Mouse (Mus musculus) heart, postnatal 0 days (tissue): ENCODE results near the gene Stk11. TPM values are rescaled to one million over a fixed set of nuclear protein-coding genes. Genes with fewer than 3 reads are reported as not detected.

ENCODE experiments used
- ATAC-seq: fragments of 200-750 bp; cut with Nextera tagmentation; 2 replicates; pipeline ENCODE4 v1.8.0; 2017; ENCODE audit warnings: low read depth, moderate number of reproducible peaks, moderate library complexity; ENCODE audit not compliant: insufficient read depth
- DNase-seq: peaks from one replicate; pipeline ENCODE4 v3.0.0-alpha.2; 2016; ENCODE audit warnings: low spot score
- H3K27ac ChIP-seq: fragments of 300-500 bp; sonication (generic); 2 replicates; pipeline ENCODE4 v1.5.1; 2014; ENCODE audit warnings: low read depth, mild to moderate bottlenecking
- H3K27me3 ChIP-seq: fragments of 300-500 bp; sonication (generic); 2 replicates; pipeline ENCODE4 v1.6.1; 2014; ENCODE audit warnings: low read length, mixed read lengths; ENCODE audit not compliant: control insufficient read depth, insufficient read depth
- H3K36me3 ChIP-seq: fragments of 300-500 bp; sonication (generic); replicated peaks from 2 replicates; pipeline ENCODE4 v1.6.1; 2014; ENCODE audit warnings: low read length, mixed read lengths; ENCODE audit not compliant: control insufficient read depth, insufficient read depth
- H3K4me1 ChIP-seq: fragments of 300-500 bp; sonication (generic); 2 replicates; pipeline ENCODE4 v1.6.1; 2014; ENCODE audit warnings: antibody characterized with exemption; ENCODE audit not compliant: control insufficient read depth, insufficient read depth
- H3K4me2 ChIP-seq: fragments of 300-500 bp; sonication (generic); 2 replicates; pipeline ENCODE4 v1.6.1; 2014; ENCODE audit warnings: low read depth, mild to moderate bottlenecking, low read length, moderate library complexity
- H3K4me3 ChIP-seq: fragments of 300-500 bp; sonication (generic); 2 replicates; pipeline ENCODE4 v1.5.1; 2014; ENCODE audit warnings: low read depth, low read length
- H3K9ac ChIP-seq: fragments of 300-500 bp; sonication (generic); replicated peaks from 2 replicates; pipeline ENCODE4 v1.6.1; 2014; ENCODE audit warnings: low read depth, low read length, mixed read lengths
- H3K9me3 ChIP-seq: fragments of 300-500 bp; sonication (generic); replicated peaks from 2 replicates; pipeline ENCODE4 v1.6.1; 2016; ENCODE audit warnings: low read length; ENCODE audit not compliant: control insufficient read depth
- CTCF ChIP-seq: IDR thresholded peaks from 2 replicates; pipeline ENCODE4 v1.5.1; 2016; ENCODE audit warnings: antibody characterized with exemption, control low read depth, low read depth
- EP300 ChIP-seq: IDR thresholded peaks from 2 replicates; pipeline ENCODE4 v1.6.1; 2016; ENCODE audit warnings: antibody characterized with exemption, low read depth
- WGBS: fragments of 180-500 bp; shearing (Covaris S2); extraction: QIAGEN DNeasy Blood & Tissue Kit; methylation state at CpG from one replicate; pipeline ENCODE4 v1.1.7; 2014; 5-methylcytosine and 5-hydroxymethylcytosine counted together
- polyA plus RNA-seq: library from polyadenylated mRNA; unstranded; fragments of >200 nt; fragmentation: Nextera tagmentation; extraction: Ambion mirVana; gene quantifications from 2 replicates; pipeline ENCODE4 v1.2.1, GENCODE M21; 2015
- total RNA-seq: library from RNA; depleted of rRNA; stranded (reverse); fragments of >200 nt; gene quantifications from 2 replicates; pipeline ENCODE4 v1.2.3, GENCODE M21; 2014; ENCODE audit warnings: low replicate concordance

Gene Stk11
- total and polyA plus RNA-seq, 2 experiments from 2014 or later, result 10.8 to 40.3 TPM

GRCm38 (mm10) chr10:80168038-80168661, 52.5 kb downstream of the Stk11 start:
- Histone ChIP-seq H3K4me2 (peak overlapping the region; percentile 69), H3K9ac (peak overlapping the region; percentile 96), H3K36me3 (peaks cover 28% of the 10 kb centered on the region), H3K9me3 (no peaks in the 10 kb centered on the region), H3K4me3 (peak overlapping the region; percentile 90), H3K27ac (peak overlapping the region; percentile 100), H3K4me1 (peaks cover 33% of the 10 kb centered on the region), H3K27me3 (no peaks in the 10 kb centered on the region)
- WGBS, result under 1% methylated on average over 47 of the region's 48 CpGs
- DNase-seq (peak; percentile 91), ATAC-seq (peak; percentile 61)
- TF ChIP-seq EP300 (0 out of 2 replicates have a peak, but pooled peaks have one; percentile 2), CTCF (no peak)

GRCm38 (mm10) chr10:80169070-80169469, 53.5 kb downstream of the Stk11 start:
- Histone ChIP-seq H3K9ac (peak overlapping the region; percentile 96), H3K9me3 (no peaks in the 10 kb centered on the region), H3K4me3 (peak overlapping the region; percentile 90), H3K4me2 (peak overlapping the region; percentile 69), H3K27me3 (no peaks in the 10 kb centered on the region), H3K36me3 (peaks cover 28% of the 10 kb centered on the region), H3K27ac (peak overlapping the region; percentile 100), H3K4me1 (peaks cover 29% of the 10 kb centered on the region)
- ATAC-seq (no peak), DNase-seq (no peak)
- 31% methylated on average over 1 of the region's 1 CpGs for WGBS
- no peak for TF ChIP-seq EP300
- TF ChIP-seq CTCF, result no peak

- no peak for DNase-seq
- no peak overlapping the region for H3K4me3 ChIP-seq
- no peak overlapping the region for H3K4me2 ChIP-seq
- peaks cover 23% of the 10 kb centered on the region for H3K4me1 ChIP-seq
- H3K36me3 ChIP-seq, result peaks cover 28% of the 10 kb centered on the region
- TF ChIP-seq EP300, result no peak
- no peak overlapping the region for H3K27ac ChIP-seq
- H3K9ac ChIP-seq, result no peak overlapping the region
- H3K27me3 ChIP-seq, result no peaks in the 10 kb centered on the region
- 88% methylated on average over 7 of the region's 7 CpGs for WGBS
- no peak for ATAC-seq
- no peaks in the 10 kb centered on the region for H3K9me3 ChIP-seq
Measured at GRCm38 (mm10) chr10:80169651-80170050, 54.0 kb downstream of the Stk11 start.

GRCm38 (mm10) chr10:80170052-80170451, 54.4 kb downstream of the Stk11 start:
- TF ChIP-seq EP300, result no peak
- no peak for TF ChIP-seq CTCF
- DNase-seq (no peak), ATAC-seq (no peak)
- peaks cover 22% of the 10 kb centered on the region for H3K4me1 ChIP-seq
- peaks cover 28% of the 10 kb centered on the region for H3K36me3 ChIP-seq
- 96% methylated on average over 16 of the region's 16 CpGs for WGBS
- no peaks in the 10 kb centered on the region for H3K27me3 ChIP-seq
- H3K27ac ChIP-seq, result no peak overlapping the region
- no peak overlapping the region for H3K9ac ChIP-seq
- no peak overlapping the region for H3K4me2 ChIP-seq
- no peaks in the 10 kb centered on the region for H3K9me3 ChIP-seq
- H3K4me3 ChIP-seq, result no peak overlapping the region

- 94% methylated on average over 19 of the region's 19 CpGs for WGBS
- Histone ChIP-seq H3K9ac (no peak overlapping the region), H3K27me3 (no peaks in the 10 kb centered on the region), H3K4me2 (no peak overlapping the region), H3K27ac (no peak overlapping the region), H3K4me3 (no peak overlapping the region), H3K4me1 (peaks cover 18% of the 10 kb centered on the region), H3K36me3 (peaks cover 28% of the 10 kb centered on the region), H3K9me3 (no peaks in the 10 kb centered on the region)
- DNase-seq (no peak), ATAC-seq (no peak)
- no peak for TF ChIP-seq EP300
- TF ChIP-seq CTCF, result no peak
Measured at GRCm38 (mm10) chr10:80170601-80171021, 55.0 kb downstream of the Stk11 start.

GRCm38 (mm10) chr10:80171252-80171651, 55.6 kb downstream of the Stk11 start:
- DNase-seq (no peak), ATAC-seq (no peak)
- Histone ChIP-seq H3K36me3 (peaks cover 28% of the 10 kb centered on the region), H3K9me3 (no peaks in the 10 kb centered on the region), H3K4me1 (peaks cover 13% of the 10 kb centered on the region), H3K4me2 (no peak overlapping the region), H3K27ac (no peak overlapping the region), H3K9ac (no peak overlapping the region), H3K27me3 (no peaks in the 10 kb centered on the region), H3K4me3 (no peak overlapping the region)
- no peak for TF ChIP-seq CTCF
- no peak for TF ChIP-seq EP300
- 86% methylated on average over 15 of the region's 15 CpGs for WGBS
